Mouse (Mus musculus): ENCODE measurements at regions not wholly inside any gene's neighbourhood (a gene's known extent, or its start where the extent isn't known, plus 50 kb on each side); places are given as distances from the start of the nearest gene placed in this dataset.

DNA sequence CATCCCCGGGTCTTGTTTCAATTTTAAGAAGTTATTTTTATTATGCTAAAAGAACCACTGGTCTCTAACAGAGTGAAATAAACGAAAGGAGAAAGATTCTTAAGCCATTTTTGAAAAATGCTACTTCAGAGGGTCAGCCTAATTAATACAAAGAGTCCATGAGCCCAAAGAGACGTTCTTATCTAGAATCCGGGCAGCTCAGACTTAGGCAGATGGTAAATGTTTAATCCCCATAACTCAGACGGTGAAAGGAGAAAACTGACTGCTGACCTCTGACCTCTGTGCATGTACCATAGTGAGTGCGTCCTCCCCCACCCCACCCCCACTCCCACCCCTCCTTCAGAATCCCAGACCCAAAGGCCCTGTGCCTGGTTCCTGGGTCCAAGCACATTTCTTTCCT lies 74.8 kb upstream of the Cpm start:
- 52% methylated on average over 6 of the region's 6 CpGs for WGBS
- no peaks in the 10 kb centered on the region for H3K4me1 ChIP-seq (ENCODE audit: insufficient read depth, low read length)
- DNase-seq (ENCODE audit: low spot score) = no peak
- H3K27me3 ChIP-seq (ENCODE audit: insufficient read depth, low read length) = no peaks in the 10 kb centered on the region
- no peak overlapping the region for H3K4me2 ChIP-seq (ENCODE audit: low read depth, low read length, poor library complexity, severe bottlenecking)
- no peaks in the 10 kb centered on the region for H3K9me3 ChIP-seq (ENCODE audit: low read length)
- TF ChIP-seq CTCF (IDR thresholded peaks at IDR 0.05) = no peak
- H3K9ac ChIP-seq (replicated peaks; ENCODE audit: low read length, poor library complexity, severe bottlenecking) = no peak overlapping the region
- ATAC-seq (ENCODE audit: low FRiP score) = no peak
- no peaks in the 10 kb centered on the region for H3K36me3 ChIP-seq (ENCODE audit: insufficient read depth, low read length)
- no peak overlapping the region for H3K4me3 ChIP-seq (ENCODE audit: low read depth, low read length)
- no peak overlapping the region for H3K27ac ChIP-seq (ENCODE audit: low read depth, low read length)

DNA sequence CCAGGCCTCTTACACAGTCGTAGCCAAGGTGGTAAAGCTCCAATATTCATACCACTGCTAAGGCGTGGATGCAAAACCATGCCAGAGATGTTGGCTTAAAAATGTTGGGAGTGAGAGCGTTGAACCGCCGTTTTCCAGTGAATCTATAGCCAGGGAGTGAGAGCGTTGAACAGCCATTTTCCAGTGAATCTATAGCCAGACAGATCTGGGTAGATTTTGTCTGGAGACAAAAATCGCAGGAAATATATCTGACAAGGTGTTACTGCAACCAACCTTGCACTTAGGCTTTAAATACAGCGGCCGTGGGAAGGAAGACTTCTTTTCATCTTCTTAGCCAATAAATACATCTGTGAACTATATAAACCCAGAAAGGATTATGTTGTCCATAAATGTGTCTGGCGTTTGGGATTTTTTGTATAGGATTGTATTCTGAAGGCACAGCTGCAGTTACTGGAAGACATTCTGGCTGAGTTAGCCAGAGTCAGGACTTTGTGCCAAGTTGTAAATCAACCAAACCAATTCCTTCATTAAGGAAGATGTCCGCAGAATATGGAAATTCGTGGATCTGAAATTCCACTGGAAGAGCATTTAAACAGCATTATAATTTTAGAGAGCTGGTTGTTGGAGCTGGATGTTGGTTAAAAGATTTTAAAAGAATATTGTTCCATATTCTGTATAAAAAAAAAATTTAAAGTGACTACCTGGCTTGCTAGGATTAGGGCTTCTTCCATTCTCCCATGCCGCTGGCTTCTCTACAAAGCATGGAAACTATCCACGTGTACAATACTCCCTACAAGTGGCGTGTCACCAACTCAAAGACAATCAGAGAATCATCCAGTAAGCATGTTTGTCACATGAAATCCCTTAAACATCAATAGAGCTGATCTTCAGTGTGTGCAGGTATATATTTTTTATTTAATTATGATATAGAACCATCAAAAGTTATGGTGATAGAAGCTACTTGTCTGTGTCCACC lies 75.8 kb upstream of the Cpm start:
- DNase-seq (ENCODE audit: low spot score) = no peak
- no peak for TF ChIP-seq CTCF (IDR thresholded peaks at IDR 0.05)
- Histone ChIP-seq H3K27me3 (ENCODE audit: insufficient read depth, low read length) (no peaks in the 10 kb centered on the region), H3K4me2 (ENCODE audit: low read depth, low read length, poor library complexity, severe bottlenecking) (no peak overlapping the region), H3K9me3 (ENCODE audit: low read length) (no peaks in the 10 kb centered on the region), H3K27ac (ENCODE audit: low read depth, low read length) (no peak overlapping the region), H3K4me3 (ENCODE audit: low read depth, low read length) (no peak overlapping the region), H3K36me3 (ENCODE audit: insufficient read depth, low read length) (no peaks in the 10 kb centered on the region), H3K9ac (replicated peaks; ENCODE audit: low read length, poor library complexity, severe bottlenecking) (no peak overlapping the region), H3K4me1 (ENCODE audit: insufficient read depth, low read length) (no peaks in the 10 kb centered on the region)
- ATAC-seq (ENCODE audit: low FRiP score) = no peak
- WGBS = 86% methylated on average over 15 of the region's 15 CpGs

DNA sequence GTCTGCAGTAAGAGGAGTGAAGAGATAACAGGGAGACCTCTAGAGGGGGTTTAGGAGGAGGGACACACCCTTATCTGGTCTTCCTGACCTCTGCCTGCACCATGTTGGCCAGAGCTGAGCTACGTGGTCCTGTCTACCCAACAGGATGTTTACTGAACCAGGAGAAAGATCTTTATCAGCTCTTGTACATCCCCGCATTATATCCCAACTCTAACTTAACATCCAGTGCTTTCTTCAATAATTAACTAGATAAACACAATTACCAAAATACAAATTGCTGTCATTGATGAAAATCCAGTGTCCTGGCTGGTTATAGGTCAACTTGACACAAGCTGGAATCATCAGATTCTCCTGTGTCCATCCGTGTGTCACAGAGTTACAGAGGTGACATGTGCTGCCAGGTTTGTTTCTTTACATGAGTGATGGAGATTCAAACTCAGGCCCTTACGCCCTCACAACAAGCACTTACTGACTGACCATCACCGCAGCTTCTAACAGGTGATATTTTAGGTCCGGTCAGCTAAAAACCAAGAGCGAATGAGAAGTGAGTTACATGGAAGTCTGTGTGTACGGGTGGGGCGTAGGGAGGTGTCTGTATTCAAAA lies 77.1 kb upstream of the Cpm start:
- Histone ChIP-seq H3K4me1 (ENCODE audit: insufficient read depth, low read length) (no peaks in the 10 kb centered on the region), H3K9me3 (ENCODE audit: low read length) (no peaks in the 10 kb centered on the region), H3K27ac (ENCODE audit: low read depth, low read length) (no peak overlapping the region), H3K36me3 (ENCODE audit: insufficient read depth, low read length) (no peaks in the 10 kb centered on the region), H3K27me3 (ENCODE audit: insufficient read depth, low read length) (no peaks in the 10 kb centered on the region), H3K4me3 (ENCODE audit: low read depth, low read length) (no peak overlapping the region), H3K4me2 (ENCODE audit: low read depth, low read length, poor library complexity, severe bottlenecking) (no peak overlapping the region), H3K9ac (replicated peaks; ENCODE audit: low read length, poor library complexity, severe bottlenecking) (no peak overlapping the region)
- no peak for ATAC-seq (ENCODE audit: low FRiP score)
- 92% methylated on average over 9 of the region's 9 CpGs for WGBS
- no peak for TF ChIP-seq CTCF (IDR thresholded peaks at IDR 0.05)
- no peak for DNase-seq (ENCODE audit: low spot score)

DNA sequence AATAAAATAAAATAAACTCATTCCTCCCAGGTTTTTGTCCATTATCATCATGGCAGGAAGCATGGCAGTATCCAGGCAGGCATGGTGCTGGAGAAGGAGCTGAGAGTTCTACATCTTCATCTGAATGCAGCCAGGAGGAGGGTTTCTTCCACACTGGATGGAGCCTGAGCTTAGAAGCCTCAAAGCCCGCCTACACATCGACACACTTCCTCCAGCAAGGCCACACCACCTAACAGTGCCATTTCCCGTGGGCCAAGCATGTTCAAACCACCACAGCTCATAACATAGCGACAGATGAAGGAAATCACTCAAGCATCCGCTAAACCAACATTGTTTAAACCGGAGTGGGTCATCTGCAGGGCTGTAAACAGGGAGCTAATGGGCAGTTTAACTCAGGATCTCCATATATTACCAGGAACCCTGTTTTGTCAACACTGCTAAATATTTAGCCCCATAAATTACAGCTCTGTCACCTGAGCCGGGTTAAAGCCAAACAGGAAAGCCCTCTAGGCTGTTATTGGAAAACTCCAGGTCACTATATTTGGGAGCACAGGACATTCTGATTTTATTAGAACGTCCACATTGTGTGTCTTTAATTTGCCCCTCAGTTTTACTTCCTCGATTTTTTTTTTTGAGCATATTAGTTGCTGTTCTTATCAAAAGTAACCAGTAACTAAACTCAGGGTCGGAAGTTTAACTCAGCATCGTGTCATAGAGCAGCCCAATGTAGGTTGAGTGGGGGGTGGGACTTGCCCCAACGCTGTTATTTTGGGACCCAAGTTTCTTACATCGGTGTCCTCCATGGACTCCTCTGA lies 77.9 kb upstream of the Cpm start:
- Histone ChIP-seq H3K36me3 (ENCODE audit: insufficient read depth, low read length) (no peaks in the 10 kb centered on the region), H3K9me3 (ENCODE audit: low read length) (no peaks in the 10 kb centered on the region), H3K4me2 (ENCODE audit: low read depth, low read length, poor library complexity, severe bottlenecking) (no peak overlapping the region), H3K4me1 (ENCODE audit: insufficient read depth, low read length) (no peaks in the 10 kb centered on the region), H3K4me3 (ENCODE audit: low read depth, low read length) (no peak overlapping the region), H3K27ac (ENCODE audit: low read depth, low read length) (no peak overlapping the region), H3K9ac (replicated peaks; ENCODE audit: low read length, poor library complexity, severe bottlenecking) (no peak overlapping the region), H3K27me3 (ENCODE audit: insufficient read depth, low read length) (no peaks in the 10 kb centered on the region)
- DNase-seq (ENCODE audit: low spot score) = no peak
- WGBS = 96% methylated on average over 13 of the region's 13 CpGs
- no peak for ATAC-seq (ENCODE audit: low FRiP score)
- TF ChIP-seq CTCF (IDR thresholded peaks at IDR 0.05) = no peak

DNA sequence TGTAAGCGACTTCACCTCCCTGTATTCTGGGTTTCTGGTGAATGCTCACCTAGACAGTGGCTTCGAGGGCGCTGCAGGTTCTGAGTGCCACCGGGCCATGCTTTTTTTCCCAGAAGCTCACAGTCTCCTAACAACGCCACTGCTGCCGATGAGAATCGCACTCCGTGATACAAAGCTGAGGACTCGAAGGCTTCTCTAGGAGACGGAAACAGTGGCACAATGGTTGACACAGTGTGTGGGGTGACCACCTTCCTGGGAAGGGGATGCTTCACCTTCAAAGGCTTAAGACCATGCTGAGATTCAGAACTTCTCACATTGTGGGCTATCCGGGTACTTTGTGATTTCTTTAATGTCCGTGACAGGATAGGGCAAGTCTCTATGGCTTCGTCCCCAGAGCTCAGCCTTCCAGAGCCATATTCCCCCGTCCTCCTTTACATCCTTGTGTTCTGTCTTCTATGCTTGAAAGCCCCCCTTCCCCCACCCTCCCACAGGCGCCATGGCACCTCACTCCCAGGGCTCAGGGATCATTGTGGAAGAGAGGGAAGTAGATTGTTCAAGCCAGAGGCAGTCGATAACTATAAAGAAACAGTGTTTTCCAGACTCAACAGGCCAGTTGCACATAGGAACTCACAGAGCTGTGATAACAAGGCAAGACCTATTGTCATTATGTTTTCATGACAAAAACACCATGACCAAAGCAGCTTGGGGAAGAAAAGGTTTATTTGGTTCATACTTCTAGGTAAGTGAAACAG lies 79.3 kb upstream of the Cpm start:
- 77% methylated on average over 16 of the region's 16 CpGs for WGBS

More for the DNA sequence above, 79.3 kb upstream of the Cpm start:
- Histone ChIP-seq H3K4me2 (ENCODE audit: low read depth, low read length, poor library complexity, severe bottlenecking) (no peak overlapping the region), H3K27ac (ENCODE audit: low read depth, low read length) (no peak overlapping the region), H3K36me3 (ENCODE audit: insufficient read depth, low read length) (no peaks in the 10 kb centered on the region), H3K27me3 (ENCODE audit: insufficient read depth, low read length) (no peaks in the 10 kb centered on the region), H3K4me3 (ENCODE audit: low read depth, low read length) (no peak overlapping the region), H3K9me3 (ENCODE audit: low read length) (no peaks in the 10 kb centered on the region), H3K4me1 (ENCODE audit: insufficient read depth, low read length) (no peaks in the 10 kb centered on the region), H3K9ac (replicated peaks; ENCODE audit: low read length, poor library complexity, severe bottlenecking) (no peak overlapping the region)
- no peak for DNase-seq (ENCODE audit: low spot score)
- TF ChIP-seq CTCF (IDR thresholded peaks at IDR 0.05) = no peak
- ATAC-seq (ENCODE audit: low FRiP score) = no peak

All from midbrain, postnatal 0 days (tissue).